Mouse (Mus musculus) right cerebral cortex, postnatal 25 days (tissue): ENCODE data around the gene Cmtr1.
"Not testable (repeated sequence)": the region's sequence is repeated elsewhere in the genome, so short reads cannot be mapped to it uniquely, and the experiment has no call there.

Experiments
- DNase-seq: peaks from one replicate; pipeline ENCODE4 v3.0.0; 2022

Cmtr1 gene

GRCm38 (mm10) chr17:29660076-29660761 lies at the start of gene Cmtr1:
Gene Cmtr1 (plus strand): TSS chr17:29660595.
- DNase-seq = peak; percentile 96

GRCm38 (mm10) chr17:29613453-29613852 lies 46.9 kb upstream of the Cmtr1 start:
- not testable (repeated sequence) for DNase-seq

- peak; percentile 93 for DNase-seq
These were observed 46.0 kb upstream of the Cmtr1 start, which contains the start of the genes Rnf8 and Gm28043 for GRCm38 (mm10) chr17:29614115-29615023. Gene Rnf8 (plus strand): TSS chr17:29614790. Gene Gm28043 (plus strand): TSS chr17:29614876.

- DNase-seq = no peak
These were observed 45.3 kb upstream of the Cmtr1 start for GRCm38 (mm10) chr17:29615024-29615551.

- DNase-seq = no peak
These were observed 44.8 kb upstream of the Cmtr1 start for GRCm38 (mm10) chr17:29615616-29616015.

- DNase-seq = no peak
These were observed 41.2 kb upstream of the Cmtr1 start for GRCm38 (mm10) chr17:29619231-29619630.

GRCm38 (mm10) chr17:29623488-29623887 lies 36.9 kb upstream of the Cmtr1 start:
- no peak for DNase-seq

GRCm38 (mm10) chr17:29627285-29627684 lies 33.1 kb upstream of the Cmtr1 start:
- DNase-seq = no peak

GRCm38 (mm10) chr17:29628946-29629345 lies 31.4 kb upstream of the Cmtr1 start:
- peak; percentile 28 for DNase-seq

GRCm38 (mm10) chr17:29629620-29630019 lies 30.8 kb upstream of the Cmtr1 start:
- no peak for DNase-seq

- no peak for DNase-seq
These were observed 28.1 kb upstream of the Cmtr1 start for GRCm38 (mm10) chr17:29632312-29632711.

GRCm38 (mm10) chr17:29635492-29635891 lies 24.9 kb upstream of the Cmtr1 start:
- no peak for DNase-seq

- peak; percentile 33 for DNase-seq
These were observed 24.3 kb upstream of the Cmtr1 start for GRCm38 (mm10) chr17:29636118-29636517.

GRCm38 (mm10) chr17:29637377-29637776 lies 23.0 kb upstream of the Cmtr1 start:
- DNase-seq = no peak

- no peak for DNase-seq
These were observed 22.5 kb upstream of the Cmtr1 start for GRCm38 (mm10) chr17:29637895-29638294.

- DNase-seq = no peak
These were observed 19.4 kb upstream of the Cmtr1 start for GRCm38 (mm10) chr17:29640971-29641370.

- no peak for DNase-seq
These were observed 18.2 kb upstream of the Cmtr1 start for GRCm38 (mm10) chr17:29642219-29642618.

- no peak for DNase-seq
These were observed 2.1 kb upstream of the Cmtr1 start for GRCm38 (mm10) chr17:29658249-29658648.

GRCm38 (mm10) chr17:29660762-29661391 lies 482 bp downstream of the Cmtr1 start:
- DNase-seq = no peak

- no peak for DNase-seq
These were observed 1.8 kb downstream of the Cmtr1 start for GRCm38 (mm10) chr17:29662145-29662544.

- peak; percentile 59 for DNase-seq
These were observed 7.9 kb downstream of the Cmtr1 start for GRCm38 (mm10) chr17:29668051-29668986.

- no peak for DNase-seq
These were observed 8.6 kb downstream of the Cmtr1 start for GRCm38 (mm10) chr17:29669030-29669429.
